In the genomic region with DNA sequence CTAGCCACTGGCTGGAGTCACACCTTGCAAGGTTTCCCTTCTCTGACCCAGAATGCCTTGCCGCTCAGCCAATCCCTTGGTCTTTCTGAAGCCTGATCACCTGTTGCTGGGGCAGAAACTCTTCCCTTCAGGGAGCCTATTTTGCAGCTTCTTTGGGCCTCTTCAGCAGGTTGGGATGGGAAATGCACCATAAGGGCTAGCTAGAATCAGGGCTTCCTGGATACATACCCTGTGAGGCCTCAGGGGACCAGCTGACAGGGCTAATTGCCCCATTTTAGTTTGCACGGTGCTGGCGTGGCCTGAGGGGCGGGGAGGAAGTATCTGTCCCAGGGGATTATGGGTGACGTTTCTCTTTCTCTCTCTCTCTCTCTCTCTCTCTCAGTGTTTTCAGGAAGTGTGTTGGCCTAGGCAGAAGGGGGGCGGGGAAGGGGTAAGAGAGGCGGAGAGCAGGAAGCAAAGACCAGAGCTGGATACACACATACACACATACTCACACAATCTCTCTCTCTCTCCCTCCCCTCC, we compare ENCODE assay signal across 7 mouse cellular contexts. TPM values are rescaled to one million over a fixed set of nuclear protein-coding genes. Genes with fewer than 3 reads are reported as not detected.
DNase-seq lines count a peak whose midpoint lies in the region; ATAC-seq and TF ChIP-seq lines count a peak whose summit lies in the region.

No protein-coding gene starts in this region.

- H3K9me3 ChIP-seq in heart, embryonic 15.5 days (replicated peaks): no peaks in the 10 kb centered on the region
- H3K9me3 ChIP-seq in kidney, postnatal 0 days (replicated peaks; ENCODE audit: low read length): no peaks in the 10 kb centered on the region

- H3K4me3 ChIP-seq in heart, embryonic 15.5 days: peak overlapping the region; percentile 38
- 0 out of 2 replicates have a peak overlapping the region, but pooled peaks have one; percentile 24 for H3K4me3 ChIP-seq in kidney, postnatal 0 days (replicated peaks; ENCODE audit: low read depth, low read length)
- peak overlapping the region; percentile 59 for H3K4me3 ChIP-seq in small intestine, adult 2 months (ENCODE audit: low read depth, low read length)

- peak overlapping the region; percentile 79 for H3K27ac ChIP-seq in heart, embryonic 15.5 days
- peak overlapping the region; percentile 75 for H3K27ac ChIP-seq in kidney, postnatal 0 days
- H3K27ac ChIP-seq in small intestine, adult 2 months (ENCODE audit: insufficient read depth, low read depth, low read length): peak overlapping the region; percentile 87

- TF ChIP-seq POLR2A in small intestine, adult 2 months (IDR thresholded peaks at IDR 0.05; ENCODE audit: low read depth, low read length): 0 out of 2 replicates have a peak, but pooled peaks have one; percentile 25

- peaks cover 26% of the 10 kb centered on the region for H3K4me1 ChIP-seq in heart, embryonic 15.5 days (replicated peaks)
- peaks cover 27% of the 10 kb centered on the region for H3K4me1 ChIP-seq in kidney, postnatal 0 days (replicated peaks; ENCODE audit: insufficient read depth, low read length)
- H3K4me1 ChIP-seq in small intestine, adult 2 months (ENCODE audit: control insufficient read depth, insufficient read depth, insufficient read length, low read length): peaks cover 13% of the 10 kb centered on the region

- H3K27me3 ChIP-seq in heart, embryonic 15.5 days: 0 out of 2 replicates have a peak, but pooled peaks cover 3% of the 10 kb centered on the region
- H3K27me3 ChIP-seq in kidney, postnatal 0 days (ENCODE audit: insufficient read depth, low read length): no peaks in the 10 kb centered on the region
- H3K27me3 ChIP-seq in small intestine, adult 2 months (ENCODE audit: control insufficient read depth, insufficient read depth, low read length): no peaks in the 10 kb centered on the region

- no peak for TF ChIP-seq CTCF in kidney, postnatal 0 days (IDR thresholded peaks at IDR 0.05; ENCODE audit: low read depth)
- TF ChIP-seq CTCF in small intestine, adult 2 months (IDR thresholded peaks at IDR 0.05; ENCODE audit: extremely low read depth, insufficient read length, insufficient replicate concordance, low read depth, low read length): no peak

- 0 out of 2 replicates have a peak overlapping the region, but pooled peaks have one; percentile 8 for H3K9ac ChIP-seq in heart, embryonic 15.5 days
- H3K9ac ChIP-seq in kidney, postnatal 0 days (ENCODE audit: low read depth, low read length): peak overlapping the region; percentile 59; the same call in 1 of the 2 replicates

- 30% methylated on average over 7 of the region's 7 CpGs for WGBS in heart, embryonic 15.5 days
- WGBS in kidney, postnatal 0 days: 19% methylated on average over 7 of the region's 7 CpGs
- 2% methylated on average over 7 of the region's 7 CpGs for WGBS in small intestine, adult 2 months

- peak overlapping the region; percentile 61 for H3K4me2 ChIP-seq in heart, embryonic 15.5 days
- H3K4me2 ChIP-seq in kidney, postnatal 0 days (ENCODE audit: low read length): peak overlapping the region; percentile 60

- DNase-seq in adrenal gland, adult (ENCODE audit: inconsistent age in 2 of 2, low spot score in 1 of 2): peak; percentile 76 to 93
- peak; percentile 92 for DNase-seq in kidney, postnatal 0 days (ENCODE audit: low spot score)
- peak; percentile 85 to 90 for DNase-seq in lung, postnatal 4 days
- no peak for DNase-seq in right cerebral cortex, adult 18-20 months

- H3K36me3 ChIP-seq in heart, embryonic 15.5 days: no peaks in the 10 kb centered on the region
- no peaks in the 10 kb centered on the region for H3K36me3 ChIP-seq in kidney, postnatal 0 days (ENCODE audit: insufficient read depth, low read length)
- peaks cover 7% of the 10 kb centered on the region; the same call in 1 of the 2 replicates for H3K36me3 ChIP-seq in small intestine, adult 2 months (ENCODE audit: control insufficient read depth, insufficient read depth, low read length)

- ATAC-seq in erythroblast, adult 5-6 weeks (replicated peaks; ENCODE audit: low FRiP score, poor library complexity, severe bottlenecking): peak; percentile 63
- peak; percentile 81 for ATAC-seq in heart, embryonic 15.5 days (replicated peaks; ENCODE audit: insufficient number of reproducible peaks, insufficient read depth, low FRiP score, low read depth)
- peak; percentile 80 for ATAC-seq in kidney, postnatal 0 days (replicated peaks; ENCODE audit: low FRiP score, low read depth)

RNA-seq across cellular contexts. Expression of a gene that starts 29.9 kb away (rescaled TPM):
- total RNA-seq in erythroblast, adult 5-6 weeks (2015; ENCODE audit: low replicate concordance): 24.2 and 26.5 TPM in 2 replicates
- 8.3 and 24.5 TPM in 2 replicates for total RNA-seq in erythroblast, adult 5-6 weeks (2017; ENCODE audit: low replicate concordance)
- 23.5 and 38.4 TPM in 2 replicates for polyA plus RNA-seq in heart, embryonic 15.5 days (2015; fragmentation: Nextera tagmentation; extraction: Ambion mirVana)
- 65.8 and 70.4 TPM in 2 replicates for polyA plus RNA-seq in kidney, postnatal 0 days (2015; fragmentation: Nextera tagmentation; extraction: Ambion mirVana)
- polyA plus RNA-seq in small intestine, adult 2 months (2012; rRNA removed): 45.7 and 61.7 TPM in 2 replicates

RNA-seq across cellular contexts. Expression of a gene that starts 32.9 kb away (rescaled TPM):
- total RNA-seq in erythroblast, adult 5-6 weeks (2015; ENCODE audit: low replicate concordance): 5.0 TPM in 1 of 2 replicates, not detected in the other
- total RNA-seq in erythroblast, adult 5-6 weeks (2017; ENCODE audit: low replicate concordance): not detected in 2 replicates
- not detected in 2 replicates for polyA plus RNA-seq in heart, embryonic 15.5 days (2015; fragmentation: Nextera tagmentation; extraction: Ambion mirVana)
- polyA plus RNA-seq in kidney, postnatal 0 days (2015; fragmentation: Nextera tagmentation; extraction: Ambion mirVana): 4.5 and 5.3 TPM in 2 replicates
- polyA plus RNA-seq in small intestine, adult 2 months (2012; rRNA removed): 0.51 TPM in 1 of 2 replicates, not detected in the other

RNA-seq across cellular contexts. Expression of a gene that starts 43.7 kb away (rescaled TPM):
- 17.5 and 18.6 TPM in 2 replicates for total RNA-seq in erythroblast, adult 5-6 weeks (2015; ENCODE audit: low replicate concordance)
- total RNA-seq in erythroblast, adult 5-6 weeks (2017; ENCODE audit: low replicate concordance): 13.0 and 16.4 TPM in 2 replicates
- 16.3 and 21.9 TPM in 2 replicates for polyA plus RNA-seq in heart, embryonic 15.5 days (2015; fragmentation: Nextera tagmentation; extraction: Ambion mirVana)
- polyA plus RNA-seq in kidney, postnatal 0 days (2015; fragmentation: Nextera tagmentation; extraction: Ambion mirVana): 21.0 and 22.1 TPM in 2 replicates
- 11.4 and 17.6 TPM in 2 replicates for polyA plus RNA-seq in small intestine, adult 2 months (2012; rRNA removed)
